Mouse (Mus musculus) splenic B cell, adult 2 months (primary cell): ENCODE measurements at regions not wholly inside any gene's neighbourhood (a gene's known extent, or its start where the extent isn't known, plus 50 kb on each side); places are given as distances from the start of the nearest gene placed in this dataset.
A peak's percentile ranks its signal among the peaks of the same experiment; 100 is the strongest.
"Not testable (repeated sequence)": the region's sequence is repeated elsewhere in the genome, so short reads cannot be mapped to it uniquely, and the experiment has no call there.

ENCODE experiments used
- DNase-seq: peaks from one replicate; pipeline ENCODE4 v3.0.0-alpha.2; 2011; ENCODE audit warnings: low read depth, low spot score
- H3K27me3 ChIP-seq: 2 replicates; pipeline ENCODE4 v1.6.1; 2012; ENCODE audit warnings: mild to moderate bottlenecking, low read length, moderate library complexity, mixed read lengths; ENCODE audit not compliant: control insufficient read depth, poor library complexity, insufficient read depth, severe bottlenecking
- H3K36me3 ChIP-seq: 2 replicates; pipeline ENCODE4 v1.6.1; 2012; ENCODE audit warnings: mild to moderate bottlenecking, low read length, moderate library complexity, mixed read lengths; ENCODE audit not compliant: control insufficient read depth, poor library complexity, insufficient read depth, severe bottlenecking

DNA sequence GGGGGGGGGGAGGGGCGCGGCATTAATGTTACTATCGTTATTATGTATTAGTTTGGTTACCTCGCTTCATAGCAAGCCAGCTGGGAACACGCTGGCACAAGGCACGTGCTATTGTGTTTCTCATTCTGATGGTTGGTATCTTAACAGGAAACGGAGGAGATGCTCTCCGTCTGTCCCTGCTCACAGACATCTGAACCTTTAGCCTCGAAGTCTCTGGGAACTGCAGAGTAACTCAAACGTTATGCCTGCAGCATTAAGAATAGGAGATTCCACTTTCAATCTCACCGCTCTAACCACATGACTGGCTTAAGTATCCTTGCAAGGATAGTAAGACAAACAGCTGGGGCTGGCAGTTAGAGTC, 80.0 kb downstream of the Nfkbiz start:
- DNase-seq = no peak
- H3K36me3 ChIP-seq = no peaks in the 10 kb centered on the region
- H3K27me3 ChIP-seq = no peaks in the 10 kb centered on the region

DNA sequence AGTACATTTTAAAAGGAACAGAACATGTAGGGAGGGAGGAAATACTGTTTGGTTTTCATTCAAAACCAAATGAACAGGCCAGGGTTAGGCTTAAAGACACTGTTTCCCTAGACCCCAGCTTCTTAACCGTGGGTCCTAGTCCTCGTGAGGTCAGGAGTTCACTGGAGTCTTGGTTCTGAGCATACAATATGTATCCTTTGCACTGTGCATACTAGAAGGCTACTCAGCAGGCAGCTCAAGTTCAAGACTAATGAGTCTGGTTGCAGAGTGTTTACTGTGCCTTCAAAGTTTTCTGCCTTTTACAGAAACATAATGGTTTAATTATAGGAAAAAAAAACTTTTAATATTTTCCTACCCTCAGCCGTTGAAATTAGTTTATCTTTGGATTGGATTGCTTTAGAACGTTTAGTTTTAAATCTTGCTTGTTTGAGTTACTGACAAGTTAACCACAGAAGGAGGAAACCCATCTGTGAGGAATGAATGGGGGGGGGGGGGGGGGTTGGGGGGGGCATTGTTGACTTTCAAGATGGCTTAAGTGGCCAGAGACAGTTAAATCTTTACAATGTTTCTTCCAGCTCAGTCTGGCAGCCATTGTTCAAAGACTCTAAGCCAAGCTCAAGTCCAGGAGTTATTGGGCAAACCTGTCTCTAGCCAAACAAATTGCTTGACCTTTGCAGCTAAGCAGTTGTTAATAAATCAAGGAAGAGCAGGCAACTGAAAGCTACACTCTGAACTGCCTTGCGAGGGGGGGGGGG, 80.6 kb downstream of the Nfkbiz start:
- no peak for DNase-seq
- Histone ChIP-seq H3K27me3 (no peaks in the 10 kb centered on the region), H3K36me3 (no peaks in the 10 kb centered on the region)

DNA sequence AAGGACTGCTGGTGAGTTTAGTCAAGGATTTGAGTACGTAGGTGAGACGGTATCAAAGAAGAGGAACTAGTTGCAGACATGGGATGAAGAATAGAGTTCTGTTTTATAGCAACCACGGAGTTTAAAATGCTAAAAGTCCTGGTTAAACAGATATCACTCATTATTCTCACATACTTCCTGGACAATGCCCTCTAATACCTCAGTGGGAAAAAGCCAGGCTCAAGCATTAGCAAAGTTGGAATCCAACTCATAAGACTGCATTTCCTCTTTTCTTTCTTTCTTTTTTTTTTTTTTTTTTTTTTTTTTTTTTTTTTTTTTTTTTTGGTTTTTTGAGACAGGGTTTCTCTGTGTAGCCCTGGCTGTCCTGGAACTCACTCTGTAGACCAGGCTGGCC, 81.3 kb downstream of the Nfkbiz start:
- not testable (repeated sequence) for H3K36me3 ChIP-seq, H3K27me3 ChIP-seq, DNase-seq

DNA sequence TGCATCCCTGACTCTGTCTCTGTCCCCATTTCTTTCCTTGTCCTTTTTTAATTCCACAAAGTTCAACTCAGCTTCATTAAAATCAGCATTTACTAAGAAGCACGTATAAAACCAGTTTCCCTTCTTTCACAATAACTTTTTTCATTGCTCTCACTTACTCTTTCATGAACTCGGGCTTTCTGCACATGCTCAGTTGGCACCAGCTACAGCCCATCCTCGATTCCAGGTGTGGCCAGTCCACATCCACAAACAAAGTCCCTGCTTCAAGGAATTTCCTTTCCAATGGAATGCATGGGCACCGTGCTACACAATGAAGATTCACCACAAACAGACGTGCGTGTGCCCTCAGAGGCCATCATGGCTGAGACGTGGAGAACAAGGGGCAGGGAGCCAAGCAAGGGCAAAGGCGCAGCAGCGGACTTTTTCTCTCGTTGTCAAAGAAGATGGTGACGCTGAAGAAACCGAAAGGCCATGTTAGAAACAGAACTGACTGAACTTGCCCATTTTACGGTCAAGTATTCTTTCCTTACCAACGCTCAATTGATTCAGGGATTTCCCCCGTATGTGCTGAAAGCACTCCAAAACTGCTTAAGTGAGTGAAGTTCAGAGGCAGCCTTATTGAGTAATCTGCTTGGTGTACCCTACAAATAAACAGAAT, 81.8 kb downstream of the Nfkbiz start:
- Histone ChIP-seq H3K36me3 (no peaks in the 10 kb centered on the region), H3K27me3 (no peaks in the 10 kb centered on the region)
- DNase-seq = peak; percentile 27

DNA sequence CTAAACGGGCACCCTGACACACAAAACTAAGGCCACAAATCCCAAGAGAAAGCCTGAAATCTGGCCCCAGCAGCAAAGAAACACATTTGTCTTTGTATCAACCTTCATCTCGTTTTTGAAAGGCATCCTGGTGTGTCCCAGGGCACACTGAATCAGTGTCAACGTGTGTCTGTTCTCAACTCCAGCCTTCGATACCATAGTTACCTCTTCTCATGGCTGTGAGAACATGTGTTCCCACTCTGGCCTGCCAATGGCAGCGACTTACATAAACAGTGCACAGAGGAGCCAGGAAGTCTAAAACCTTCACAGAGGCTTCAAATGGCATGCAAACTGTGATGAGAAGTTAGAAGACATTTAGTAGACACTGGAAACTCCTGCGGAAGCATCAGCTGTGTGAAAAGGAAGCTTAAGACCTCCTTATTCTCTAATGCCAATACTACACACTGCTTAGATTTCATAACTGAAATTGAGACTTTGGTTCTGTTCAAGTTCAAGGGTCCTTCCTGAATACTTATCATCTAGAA, 83.3 kb downstream of the Nfkbiz start:
- no peak for DNase-seq
- H3K27me3 ChIP-seq = no peaks in the 10 kb centered on the region
- no peaks in the 10 kb centered on the region for H3K36me3 ChIP-seq

DNA sequence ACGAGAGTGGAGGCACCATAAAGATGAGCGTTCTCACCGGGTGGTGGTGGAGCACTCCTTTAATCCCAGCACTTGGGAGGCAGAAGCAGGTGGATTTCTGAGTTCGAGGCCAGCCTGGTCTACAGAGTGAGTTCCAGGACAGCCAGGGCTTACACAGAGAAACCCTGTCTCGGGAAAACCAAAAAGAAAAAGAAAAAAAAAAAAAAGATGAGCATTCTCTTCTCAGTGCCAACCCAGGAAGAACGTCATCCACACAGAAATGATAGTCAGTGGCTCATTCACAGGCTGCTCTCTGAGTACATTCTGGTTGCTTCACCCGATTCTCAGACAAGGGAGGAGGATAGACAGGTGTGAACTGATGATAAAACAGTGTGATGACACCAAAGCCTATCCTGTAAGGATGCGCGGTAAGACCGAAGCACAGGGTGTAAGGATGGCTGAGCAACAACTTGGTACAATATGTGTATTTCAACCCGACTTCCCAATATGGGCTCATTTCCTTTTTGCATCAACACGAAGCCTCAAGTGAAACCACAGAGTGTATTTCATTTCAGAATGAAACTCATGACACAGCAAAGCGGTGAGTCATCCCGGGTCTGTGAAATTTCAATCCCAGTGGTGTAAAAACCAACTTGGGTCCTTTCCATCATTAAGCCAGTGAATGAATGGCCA, 84.5 kb downstream of the Nfkbiz start:
- peak; percentile 69 for DNase-seq
- Histone ChIP-seq H3K36me3 (no peaks in the 10 kb centered on the region), H3K27me3 (no peaks in the 10 kb centered on the region)

DNA sequence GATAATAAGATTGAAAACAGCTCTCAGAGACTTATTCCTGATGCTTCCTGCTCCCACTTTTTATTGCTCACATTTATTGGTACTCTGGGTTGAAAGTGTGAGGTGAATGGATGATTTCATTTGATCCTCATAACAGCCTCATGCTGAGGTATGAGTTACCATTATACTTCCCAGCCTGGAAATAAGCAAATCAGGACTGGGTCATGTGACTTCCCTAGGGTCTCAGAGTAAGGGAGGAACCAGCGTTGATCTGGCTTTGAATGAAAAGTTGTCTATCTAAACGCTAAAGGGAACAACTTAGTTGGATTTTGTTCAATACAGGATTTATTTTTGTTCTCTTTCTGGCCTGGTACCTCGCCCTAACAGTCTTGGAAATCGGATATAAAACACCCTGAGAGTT, 85.3 kb downstream of the Nfkbiz start:
- Histone ChIP-seq H3K36me3 (no peaks in the 10 kb centered on the region), H3K27me3 (no peaks in the 10 kb centered on the region)
- DNase-seq = no peak

DNA sequence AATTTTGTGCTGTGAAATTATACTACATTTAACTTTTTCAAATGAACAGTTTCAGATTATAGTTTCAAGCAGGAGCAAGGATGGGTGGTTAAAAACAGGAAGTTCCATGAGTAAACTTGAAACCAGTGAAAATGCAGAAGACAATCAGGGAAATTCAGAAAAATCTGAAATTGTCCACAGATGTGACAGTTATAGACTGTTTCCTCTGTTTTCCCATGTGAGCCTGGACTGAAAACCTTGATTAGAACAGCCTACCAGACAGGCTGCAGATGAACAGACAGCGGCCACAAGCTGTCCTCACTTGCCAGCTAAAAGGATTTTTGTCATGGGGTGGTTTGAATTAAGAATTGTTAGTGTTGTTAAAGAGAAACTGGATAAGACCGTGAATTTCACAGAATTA, 91.4 kb downstream of the Nfkbiz start:
- Histone ChIP-seq H3K36me3 (no peaks in the 10 kb centered on the region), H3K27me3 (peaks cover 2% of the 10 kb centered on the region; the same call in 1 of the 2 replicates)
- DNase-seq = peak; percentile 62

DNA sequence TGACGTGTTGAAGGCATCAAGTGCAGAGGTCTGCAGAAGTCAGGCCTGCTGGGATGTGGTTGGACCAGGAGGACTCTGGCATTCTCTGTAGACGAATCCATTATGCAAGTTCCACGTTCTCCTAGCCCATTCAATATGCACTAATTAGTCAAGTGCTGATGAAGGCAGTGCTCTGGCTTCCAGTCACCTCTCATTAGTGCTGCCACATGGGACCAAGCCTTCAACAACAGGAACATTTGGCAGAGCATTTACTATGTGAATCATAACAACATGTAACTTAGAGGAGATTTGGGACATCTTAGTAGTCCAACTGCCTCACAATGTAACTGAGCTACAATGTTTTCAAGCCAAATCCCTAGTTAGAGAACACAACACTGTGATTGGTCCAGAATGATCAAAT, 92.5 kb downstream of the Nfkbiz start:
- Histone ChIP-seq H3K36me3 (no peaks in the 10 kb centered on the region), H3K27me3 (peaks cover 2% of the 10 kb centered on the region; the same call in 1 of the 2 replicates)
- no peak for DNase-seq

DNA sequence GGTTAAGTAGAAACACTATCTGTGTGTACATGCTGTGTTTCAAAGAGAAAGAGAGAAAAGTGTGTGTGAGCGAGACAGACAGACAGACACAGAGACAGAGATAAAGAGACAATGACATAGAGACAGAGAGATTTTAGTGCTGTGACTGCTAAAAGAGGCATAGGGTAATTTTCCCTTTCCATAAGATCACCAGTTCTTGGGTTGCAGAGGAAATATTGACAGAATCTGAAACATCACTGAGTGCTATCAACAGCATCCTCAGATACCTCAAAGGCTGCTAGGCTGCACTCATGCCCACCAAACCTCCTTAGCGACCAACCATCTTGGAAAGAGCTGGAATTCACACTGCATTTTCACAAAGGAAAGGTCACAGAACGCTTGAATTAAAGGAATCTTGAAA, 93.6 kb downstream of the Nfkbiz start:
- Histone ChIP-seq H3K27me3 (peaks cover 2% of the 10 kb centered on the region; the same call in 1 of the 2 replicates), H3K36me3 (no peaks in the 10 kb centered on the region)
- no peak for DNase-seq

DNA sequence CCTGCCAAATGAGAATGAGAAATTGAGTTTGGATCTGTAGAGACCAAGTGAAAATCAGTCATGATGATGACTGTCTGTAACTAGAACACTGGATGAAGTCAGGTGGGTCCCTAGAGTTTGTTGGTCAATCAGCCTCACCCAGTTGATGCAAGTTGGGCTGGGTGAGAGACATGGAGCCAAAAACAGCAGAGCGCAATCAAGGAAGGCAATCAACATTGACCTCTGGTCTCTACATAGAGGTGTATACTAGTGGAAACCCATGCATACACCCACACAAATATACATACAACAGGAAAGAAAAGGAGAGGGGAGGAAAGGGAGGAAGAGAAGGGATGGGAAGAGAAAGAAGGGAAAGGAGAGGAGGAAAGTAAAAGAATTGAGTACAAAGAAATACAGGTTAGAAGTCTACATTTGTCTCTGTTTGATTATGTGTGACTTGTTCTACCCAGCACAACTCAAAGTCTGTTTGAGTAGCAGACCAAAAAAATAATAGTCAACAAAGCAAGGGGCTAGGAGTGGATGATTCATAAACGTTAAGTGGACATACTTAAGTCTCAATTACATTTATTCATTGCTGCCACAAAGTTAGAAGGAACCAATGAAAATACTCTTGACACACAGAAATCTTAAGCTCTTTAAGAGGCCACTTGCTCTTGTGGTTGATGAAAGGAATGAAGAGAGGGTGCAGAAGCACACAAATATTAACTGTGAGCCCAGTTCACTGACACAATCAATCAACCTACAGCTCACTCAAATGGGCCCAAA, 97.4 kb downstream of the Nfkbiz start:
- Histone ChIP-seq H3K36me3 (no peaks in the 10 kb centered on the region), H3K27me3 (no peaks in the 10 kb centered on the region)
- no peak for DNase-seq

DNA sequence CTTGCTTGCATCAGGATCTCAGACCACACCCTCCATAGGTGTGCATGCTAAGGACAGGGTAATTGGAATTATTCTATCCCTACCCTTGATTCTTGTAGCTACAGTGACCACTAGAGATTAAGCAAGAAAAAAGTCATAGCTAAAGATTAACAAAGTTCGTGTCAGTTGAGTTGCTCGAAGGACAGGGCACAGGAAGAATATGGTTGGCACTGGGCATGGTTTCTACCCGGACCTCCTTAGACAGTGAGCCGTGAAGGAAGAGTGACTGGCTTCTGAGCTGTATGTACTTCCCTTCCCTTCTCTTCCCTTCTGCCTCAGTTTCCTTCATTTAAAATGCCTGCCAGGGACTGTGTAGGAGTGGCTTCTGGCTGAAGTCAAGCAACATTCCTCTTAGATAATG, 100.0 kb downstream of the Nfkbiz start:
- no peak for DNase-seq
- H3K27me3 ChIP-seq = no peaks in the 10 kb centered on the region
- H3K36me3 ChIP-seq = no peaks in the 10 kb centered on the region

DNA sequence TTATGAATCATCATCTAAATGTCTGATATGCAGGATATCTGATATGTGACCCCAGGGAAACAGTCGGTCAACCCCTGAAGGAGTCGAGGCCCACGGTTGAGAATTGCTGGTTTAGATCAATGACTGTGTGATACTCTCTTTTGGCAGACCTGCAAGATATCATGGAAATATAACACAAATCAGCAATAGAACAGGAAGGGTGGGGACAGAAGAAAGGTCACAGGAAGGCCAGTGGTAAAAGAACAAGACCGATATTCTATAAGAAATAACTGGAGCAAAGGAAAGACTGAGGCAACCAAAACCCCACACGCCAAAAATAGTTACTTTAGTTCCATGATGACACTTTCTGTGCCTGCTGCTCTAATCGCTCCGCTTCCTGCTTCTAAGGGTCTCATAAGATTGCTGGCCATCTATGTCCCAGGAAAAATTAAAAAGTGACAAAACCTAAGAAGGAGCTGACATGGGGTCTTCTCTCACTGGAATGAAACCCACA, 103.2 kb downstream of the Nfkbiz start:
- Histone ChIP-seq H3K36me3 (no peaks in the 10 kb centered on the region), H3K27me3 (no peaks in the 10 kb centered on the region)
- no peak for DNase-seq

DNA sequence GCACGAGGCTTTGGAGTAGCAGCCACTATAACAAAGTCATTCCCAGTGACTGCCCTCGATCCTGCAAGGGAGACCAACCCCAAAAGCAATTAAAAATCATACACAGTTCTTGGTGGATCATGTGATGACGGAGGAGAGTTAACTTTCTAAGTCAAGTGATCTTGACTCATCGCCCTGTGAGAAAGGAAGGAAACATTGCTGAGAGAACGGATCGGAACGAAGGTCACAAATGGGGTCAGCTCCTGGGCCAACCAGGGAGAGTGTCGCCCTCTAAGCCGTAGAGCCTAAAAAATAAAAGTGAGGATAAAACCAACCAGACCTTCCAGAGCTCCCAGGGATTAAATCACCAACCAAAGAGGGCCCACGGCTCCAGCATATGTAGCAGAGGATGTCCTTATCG, 104.4 kb downstream of the Nfkbiz start:
- no peaks in the 10 kb centered on the region for H3K36me3 ChIP-seq
- DNase-seq = no peak
- H3K27me3 ChIP-seq = no peaks in the 10 kb centered on the region
